Mouse (Mus musculus) lung, postnatal 10 days (tissue): ENCODE measurements around the gene Ndufaf8.

Source experiments
- DNase-seq: peaks from one replicate; pipeline ENCODE4 v3.0.0; 2021

Gene Ndufaf8

DNA sequence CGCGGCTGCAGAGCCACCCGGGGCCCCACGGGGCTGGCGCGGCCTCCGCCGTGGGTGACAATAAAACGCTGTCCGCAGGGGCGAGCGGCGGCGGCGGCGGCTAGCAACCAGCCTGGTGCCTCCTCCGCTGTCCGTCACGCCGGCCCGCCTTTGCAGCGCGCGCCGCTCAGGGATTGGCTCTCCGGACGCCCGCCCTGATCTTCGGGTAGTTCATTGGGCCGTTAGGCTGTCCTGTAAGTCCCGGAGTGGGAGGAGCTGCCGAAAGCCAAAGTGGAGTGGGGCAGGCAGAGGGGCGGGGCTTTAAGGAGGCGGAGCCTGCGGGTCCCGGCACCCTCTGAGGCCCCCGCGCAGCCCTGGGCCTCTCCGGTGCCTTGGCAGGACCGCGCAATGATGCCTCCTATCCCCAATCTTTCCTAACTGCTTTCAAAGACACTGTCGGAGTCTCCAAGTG, 12.0 kb upstream of the Ndufaf8 start, which contains the start of gene Cep131:
Cep131 (minus strand) TSS at position 126 of the 451 bp plus-strand sequence.
- DNase-seq, result peak; percentile 99

DNA sequence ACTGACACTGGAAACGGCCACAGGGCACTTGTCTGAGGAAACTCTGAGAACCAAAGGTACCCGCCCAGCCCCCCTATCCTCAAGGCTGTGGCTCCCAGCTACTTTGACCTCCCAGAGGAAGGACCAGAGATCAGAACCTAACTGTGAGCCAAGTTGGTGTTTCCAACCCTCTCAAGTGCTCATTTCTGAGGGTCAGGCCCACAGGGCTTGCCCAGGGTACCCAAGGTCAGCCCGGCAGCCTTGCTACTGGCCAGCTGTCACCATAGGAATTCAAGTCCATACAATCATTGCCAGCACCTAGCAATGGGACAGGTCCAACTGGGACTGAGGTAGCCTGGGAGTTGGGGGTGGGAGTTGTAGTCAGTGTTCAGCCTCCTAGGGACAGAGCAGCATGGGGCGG, 8.1 kb upstream of the Ndufaf8 start:
- no peak for DNase-seq

DNA sequence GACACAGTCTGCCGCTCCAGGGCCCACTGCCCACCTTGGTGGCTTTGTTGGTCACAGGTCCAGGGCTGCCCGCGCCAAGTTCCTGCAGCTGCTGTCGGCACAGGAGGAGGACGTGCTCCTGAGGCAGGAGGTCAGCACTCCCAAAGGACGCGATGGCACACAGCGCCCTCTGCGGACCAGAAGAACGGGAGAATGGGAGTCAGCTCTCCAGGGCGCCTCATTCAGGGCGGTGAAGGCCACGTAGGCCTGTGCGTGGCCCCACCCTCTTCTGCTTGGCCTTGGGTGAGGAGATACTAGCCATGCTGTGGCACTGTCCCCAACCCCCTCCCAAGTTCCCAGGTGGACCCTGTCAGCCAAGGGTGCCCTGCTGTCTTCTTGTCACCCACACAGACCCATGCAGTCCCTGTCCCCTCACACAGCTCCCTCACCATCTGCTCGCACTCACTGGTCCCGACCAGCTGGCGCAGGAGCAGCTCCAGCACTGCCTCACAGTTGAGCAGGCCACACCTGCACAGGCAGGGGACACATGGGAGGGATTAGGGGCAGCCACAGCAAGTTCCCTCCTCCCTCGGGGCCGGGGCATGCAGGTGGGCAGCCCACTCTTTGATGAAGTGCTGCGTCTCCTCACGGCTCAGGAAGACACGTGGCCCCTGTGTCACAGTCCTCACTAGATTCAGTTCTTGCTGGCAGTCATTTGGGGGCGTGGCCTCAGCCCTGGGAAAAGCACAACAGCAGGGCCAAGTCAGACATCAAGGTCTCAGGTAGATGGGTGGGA, 5.7 kb upstream of the Ndufaf8 start:
- DNase-seq, result no peak

DNA sequence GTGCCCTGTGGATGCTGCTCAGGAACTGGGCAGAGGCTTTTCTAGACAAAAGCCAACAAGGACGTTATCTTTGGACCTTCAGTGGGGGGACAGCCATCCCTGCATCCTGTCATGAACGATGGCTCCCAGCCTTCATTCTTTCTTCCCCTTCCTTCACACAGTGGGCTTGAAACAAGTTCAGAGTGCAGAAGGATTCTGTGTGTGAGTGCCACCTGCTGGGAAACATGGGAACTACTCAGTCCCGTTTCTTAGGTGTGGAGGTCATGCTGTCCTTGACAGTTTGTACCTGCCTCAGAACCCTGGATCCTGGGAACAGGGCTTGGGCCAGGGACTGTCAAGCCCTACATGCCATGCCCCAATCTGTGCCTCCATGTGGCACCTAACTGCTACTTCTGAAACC, 2.3 kb downstream of the Ndufaf8 start:
- DNase-seq, result peak; percentile 78

DNA sequence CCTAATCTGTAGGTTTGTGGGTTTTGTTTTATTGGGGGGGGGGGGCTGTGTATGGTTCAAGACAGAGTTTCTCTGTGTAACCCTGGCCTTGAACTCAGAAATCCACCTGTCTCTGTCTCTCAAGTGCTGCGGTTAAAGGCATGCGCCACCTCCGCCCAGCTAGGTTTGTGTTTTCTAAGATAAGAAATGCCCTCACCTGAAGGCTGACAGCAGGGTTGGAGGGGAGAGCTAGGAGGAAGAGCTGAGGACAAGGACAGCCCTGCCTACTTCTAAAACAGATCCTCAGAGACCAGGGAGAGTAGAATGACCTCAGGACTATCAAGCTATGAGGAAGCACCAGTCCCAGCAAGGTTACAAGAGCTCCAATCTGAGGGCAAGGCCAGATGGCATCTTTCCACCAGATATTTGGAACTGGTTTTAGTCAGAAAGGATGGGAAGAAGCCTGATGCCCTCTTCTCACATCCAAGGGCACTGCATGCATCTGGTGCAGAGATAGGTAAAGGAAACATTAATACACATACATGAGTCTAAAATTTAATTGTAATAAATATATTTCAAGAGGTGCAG, 4.8 kb downstream of the Ndufaf8 start:
- DNase-seq, result no peak

DNA sequence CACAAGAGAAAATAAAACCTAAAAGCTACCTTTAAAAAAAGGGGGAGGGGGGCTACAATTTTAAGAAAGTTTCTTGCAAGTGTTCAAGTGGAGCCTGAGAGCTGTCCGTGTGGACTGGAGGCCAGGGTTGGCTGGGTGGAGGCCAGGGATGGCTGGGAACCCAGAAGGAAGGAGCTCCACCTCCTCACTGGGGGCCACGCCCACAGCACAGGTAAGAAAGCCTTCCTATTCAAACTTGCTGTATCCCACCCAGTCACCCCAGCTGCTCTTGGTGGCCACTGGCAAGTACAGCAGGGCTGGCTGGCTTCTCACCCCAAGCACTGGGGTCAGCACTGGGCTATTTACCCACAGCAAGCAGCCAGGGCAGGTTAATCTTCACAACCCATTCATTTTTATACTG, 8.3 kb downstream of the Ndufaf8 start:
- no peak for DNase-seq

DNA sequence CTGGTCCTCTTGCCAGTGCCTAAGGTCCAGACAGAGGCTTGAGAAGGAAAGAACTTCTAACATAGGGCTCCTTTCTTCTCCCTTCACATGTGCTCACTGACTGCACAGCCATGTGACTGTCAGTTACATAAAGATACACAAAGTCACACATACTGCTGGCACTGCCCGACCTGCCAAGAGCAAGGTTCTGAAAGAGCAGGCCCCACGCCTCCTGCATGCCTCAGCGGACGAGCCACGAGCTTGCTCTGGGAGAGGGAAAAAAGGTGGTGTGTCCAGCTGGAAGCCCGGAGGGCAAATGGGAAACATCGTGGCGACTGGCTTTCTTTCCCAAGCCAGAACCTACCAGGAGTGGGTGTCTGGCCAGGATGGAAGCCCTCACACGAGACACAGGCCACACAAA, 9.1 kb downstream of the Ndufaf8 start:
- DNase-seq, result no peak

DNA sequence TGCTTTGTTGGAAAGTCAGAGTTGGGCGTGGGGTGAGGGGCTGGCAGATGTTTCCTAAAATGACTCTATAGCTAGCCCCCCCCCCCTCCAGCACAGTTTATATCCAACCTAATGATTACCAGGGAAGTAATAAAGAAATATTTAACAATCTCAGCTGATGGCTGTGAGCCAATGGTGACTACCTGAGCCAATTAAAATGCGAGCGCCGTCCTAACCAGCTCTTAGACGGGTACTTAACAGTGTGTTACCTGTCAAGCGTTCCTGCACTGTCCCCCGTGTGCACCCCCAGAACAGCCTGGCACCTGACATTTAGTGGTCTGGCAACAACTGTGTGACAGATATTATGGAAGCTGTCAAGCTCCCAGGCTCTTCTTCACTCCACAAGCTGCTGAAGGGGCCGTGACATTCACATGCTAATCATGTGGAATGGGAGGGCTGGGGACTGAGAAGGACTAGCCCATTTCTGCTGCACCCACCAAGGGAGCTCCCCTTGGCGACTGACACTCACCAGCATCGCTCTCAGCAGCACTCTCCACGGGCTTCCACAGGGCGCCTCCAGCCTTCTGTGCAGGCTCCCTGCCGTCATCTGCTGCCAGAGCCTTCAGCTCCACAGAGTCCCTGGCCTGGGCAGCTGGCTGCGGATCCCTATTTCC, 11.0 kb downstream of the Ndufaf8 start:
- no peak for DNase-seq

DNA sequence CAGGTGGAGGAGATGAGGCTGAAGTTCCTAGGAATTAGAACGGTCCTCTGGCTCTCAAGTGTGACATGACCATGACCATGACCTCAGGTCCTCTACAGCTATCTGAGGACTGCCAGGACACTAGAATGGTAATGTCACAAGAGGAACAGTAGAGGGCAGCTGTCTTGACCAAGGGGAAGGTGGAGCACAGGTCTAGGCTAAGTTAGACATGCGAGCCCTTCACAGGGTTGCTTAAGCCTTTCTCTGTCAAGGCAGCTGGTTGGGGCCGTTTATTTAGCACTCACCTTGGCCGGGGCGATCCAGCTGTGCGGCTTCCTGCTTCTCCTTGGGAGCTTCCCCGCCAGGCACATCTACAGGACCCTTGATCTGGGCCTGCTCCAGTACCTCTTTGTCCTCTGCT, 11.8 kb downstream of the Ndufaf8 start:
- DNase-seq, result no peak

DNA sequence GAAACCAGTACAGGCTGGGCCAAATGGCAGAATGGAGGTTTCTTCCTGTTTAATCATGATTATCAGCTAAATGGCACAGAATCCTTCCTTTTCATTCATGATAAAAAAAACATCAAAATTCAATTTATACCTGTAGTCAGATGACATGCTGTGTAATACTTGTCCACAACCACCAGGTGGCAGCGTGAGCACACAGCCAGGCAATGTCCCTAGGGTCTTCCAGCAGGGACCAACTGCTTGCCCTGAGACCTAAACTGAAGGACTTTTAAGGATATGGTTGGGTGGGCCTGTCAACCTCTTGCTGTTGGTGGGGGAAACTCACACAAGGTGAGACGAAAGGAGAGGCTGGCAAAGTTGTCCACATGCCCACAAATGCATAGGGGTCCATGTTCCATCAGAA, 12.3 kb downstream of the Ndufaf8 start:
- peak; percentile 65 for DNase-seq

DNA sequence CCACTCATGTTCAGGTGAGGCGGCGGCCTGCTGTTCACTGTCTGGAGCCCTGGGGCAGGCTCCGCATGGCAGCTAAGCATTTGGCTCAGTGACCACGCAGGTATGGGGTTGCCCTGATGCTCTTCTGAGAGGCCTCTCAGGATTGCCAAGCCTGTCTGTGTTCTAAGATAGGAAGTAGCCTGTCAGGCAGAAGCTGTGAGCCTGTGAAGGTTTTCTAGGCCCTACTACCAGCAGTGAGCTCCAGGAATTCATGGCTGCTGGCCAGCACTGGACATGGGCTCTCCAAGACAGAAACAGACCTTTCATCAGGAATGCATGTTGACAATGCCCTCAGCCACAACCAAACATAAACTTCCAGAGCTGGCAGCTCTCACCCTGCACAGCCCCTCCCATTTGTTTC, 13.4 kb downstream of the Ndufaf8 start:
- peak; percentile 76 for DNase-seq

DNA sequence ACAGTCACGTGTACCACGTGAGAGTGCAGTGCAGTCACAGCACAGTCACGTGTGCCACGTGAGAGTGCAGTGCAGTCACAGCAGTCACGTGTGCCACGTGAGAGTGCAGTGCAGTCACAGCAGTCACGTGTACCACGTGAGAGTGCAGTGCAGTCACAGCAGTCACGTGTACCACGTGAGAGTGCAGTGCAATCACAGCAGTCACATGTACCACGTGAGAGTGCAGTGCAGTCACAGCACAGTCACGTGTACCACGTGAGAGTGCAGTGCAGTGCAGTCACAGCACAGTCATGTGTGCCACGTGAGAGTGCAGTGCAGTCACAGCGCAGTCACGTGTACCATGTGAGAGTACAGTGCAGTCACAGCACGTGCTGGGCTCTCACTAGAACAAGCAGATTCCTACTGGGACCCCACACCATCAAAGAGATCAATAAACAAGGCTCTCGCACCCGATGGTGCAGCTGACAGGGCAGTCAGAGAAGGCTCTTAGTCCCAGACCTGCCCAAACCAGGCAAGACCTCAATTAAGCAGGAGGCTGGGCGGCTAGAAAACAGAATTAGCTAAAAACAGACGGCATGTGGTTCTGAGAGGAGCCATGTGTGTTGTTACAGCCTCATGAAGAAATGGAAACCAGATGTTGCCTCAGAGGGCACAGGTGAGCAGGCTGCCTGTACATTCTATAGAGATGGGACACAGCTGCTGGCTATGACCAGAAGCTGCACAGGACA, 15.9 kb downstream of the Ndufaf8 start:
- no peak for DNase-seq

DNA sequence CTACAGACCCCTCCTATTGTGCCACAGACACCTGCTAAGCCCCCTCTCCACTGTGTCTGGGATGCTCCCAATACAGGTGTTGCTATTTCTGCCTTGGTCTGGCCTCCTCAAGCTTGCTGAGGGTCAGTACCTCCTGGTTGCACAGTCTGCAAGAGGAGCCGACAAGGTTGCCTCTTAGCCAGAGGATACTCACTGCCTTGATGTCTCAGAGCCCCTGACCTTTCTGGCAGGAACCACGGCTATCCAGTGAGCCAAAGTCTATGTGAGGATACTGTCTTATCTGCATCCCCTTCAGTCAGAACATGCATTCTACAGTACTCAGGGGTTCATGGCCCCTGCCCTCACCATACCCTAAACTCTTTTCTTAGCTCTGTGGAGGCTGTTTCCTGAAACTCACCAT, 18.9 kb downstream of the Ndufaf8 start:
- no peak for DNase-seq

DNA sequence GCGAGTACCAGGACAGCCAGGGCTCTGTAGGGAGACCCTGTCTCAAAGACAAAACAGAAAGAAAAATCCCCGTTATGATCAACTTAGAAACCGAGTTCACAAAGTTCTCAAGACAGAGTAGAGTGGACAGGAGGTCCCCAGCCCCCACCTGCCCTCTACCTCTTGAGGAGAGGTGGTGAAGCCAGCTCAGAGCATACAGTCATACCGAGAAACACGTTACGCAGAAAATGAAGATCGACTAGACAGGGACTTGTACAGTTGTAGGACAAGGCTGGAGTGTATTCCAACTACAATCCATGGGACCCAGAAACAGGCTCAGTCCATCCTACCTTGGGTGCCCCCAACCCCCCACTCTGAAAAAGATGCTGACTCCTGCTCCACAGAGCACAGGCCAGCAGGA, 20.4 kb downstream of the Ndufaf8 start:
- DNase-seq, result no peak

DNA sequence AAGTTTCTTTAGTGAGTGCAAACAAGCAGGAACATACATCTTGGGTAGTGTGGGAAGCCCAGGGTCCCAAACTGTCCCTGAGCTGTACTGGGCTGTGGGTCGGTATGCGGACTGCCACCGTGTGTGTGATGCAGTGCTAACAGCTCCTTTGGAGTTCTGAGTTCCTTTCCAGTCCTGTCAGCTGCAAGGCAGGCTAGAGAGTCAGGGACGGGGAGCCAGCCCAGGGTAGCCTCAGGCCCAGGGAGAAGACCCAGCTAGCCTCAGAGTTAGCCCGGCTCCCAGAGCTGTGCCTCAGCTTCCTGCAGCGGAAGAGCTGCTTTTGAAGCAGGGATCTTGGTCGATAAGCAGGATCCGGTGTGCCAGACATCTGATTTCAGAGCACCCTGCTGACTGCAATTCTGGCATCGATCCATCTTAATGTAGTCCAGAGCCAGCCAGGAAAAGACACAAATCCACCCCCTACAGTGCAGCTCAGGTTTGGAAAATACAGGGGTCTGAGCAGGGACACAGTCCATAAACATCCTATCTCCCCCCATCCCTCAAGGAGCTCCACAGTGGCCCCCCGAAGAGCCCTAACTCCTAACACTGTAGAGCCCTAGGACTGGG, 21.3 kb downstream of the Ndufaf8 start:
- no peak for DNase-seq

DNA sequence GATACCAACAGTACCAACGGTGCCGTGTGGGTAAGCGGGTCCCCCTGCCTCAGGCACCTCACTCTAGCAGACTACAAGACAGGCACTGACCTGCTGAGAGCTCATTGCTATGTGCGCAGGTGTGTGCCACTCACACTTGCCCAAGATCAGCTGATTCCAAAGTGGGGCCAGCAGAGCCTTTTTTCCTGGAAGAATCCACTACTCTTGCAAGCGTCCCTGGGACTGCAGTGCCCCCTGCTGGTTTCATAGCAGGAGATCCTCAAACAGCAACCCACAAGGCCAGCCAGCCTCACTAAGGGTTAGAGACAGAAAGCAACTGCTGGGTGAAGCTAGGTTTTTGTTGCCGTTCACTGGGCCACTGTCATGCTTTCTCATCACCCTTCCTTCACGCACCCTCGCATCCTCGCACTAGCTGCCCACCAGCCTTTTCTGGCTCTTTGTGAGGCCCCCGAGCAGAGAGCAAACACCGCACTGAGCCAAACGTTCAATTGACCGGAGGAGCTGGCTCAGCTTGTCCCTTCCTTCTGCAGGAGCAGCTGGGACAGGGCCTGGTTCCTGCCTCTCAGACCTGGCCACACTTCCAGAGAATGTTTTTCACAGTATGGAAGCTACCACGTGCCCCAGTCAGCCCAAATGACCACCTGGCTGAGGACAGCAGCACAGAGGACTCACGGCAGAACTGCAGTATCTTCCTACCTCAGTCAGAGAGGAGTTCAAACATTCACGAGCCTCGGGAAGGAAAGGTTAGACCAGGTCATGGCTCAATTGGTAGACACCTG, 22.1 kb downstream of the Ndufaf8 start:
- peak; percentile 85 for DNase-seq

DNA sequence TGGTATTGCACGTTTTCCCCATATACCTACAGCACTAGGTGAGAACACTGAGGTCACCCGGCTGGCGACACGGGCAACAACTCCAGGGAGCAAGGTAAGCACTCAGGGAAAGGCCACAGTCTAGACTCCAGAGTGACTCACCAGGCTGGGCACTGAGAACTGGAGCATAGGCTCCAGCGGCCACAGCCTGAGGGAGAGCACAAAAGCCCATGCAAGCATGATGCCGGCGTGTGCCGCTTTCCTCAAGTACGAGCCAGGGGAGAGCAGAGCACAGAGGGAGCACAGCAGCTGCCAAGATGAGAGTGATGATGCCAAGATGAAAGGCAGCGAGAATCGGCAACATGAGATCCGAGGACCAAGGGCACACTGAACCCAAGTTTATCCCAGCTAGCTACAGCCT, 23.4 kb downstream of the Ndufaf8 start:
- no peak for DNase-seq

DNA sequence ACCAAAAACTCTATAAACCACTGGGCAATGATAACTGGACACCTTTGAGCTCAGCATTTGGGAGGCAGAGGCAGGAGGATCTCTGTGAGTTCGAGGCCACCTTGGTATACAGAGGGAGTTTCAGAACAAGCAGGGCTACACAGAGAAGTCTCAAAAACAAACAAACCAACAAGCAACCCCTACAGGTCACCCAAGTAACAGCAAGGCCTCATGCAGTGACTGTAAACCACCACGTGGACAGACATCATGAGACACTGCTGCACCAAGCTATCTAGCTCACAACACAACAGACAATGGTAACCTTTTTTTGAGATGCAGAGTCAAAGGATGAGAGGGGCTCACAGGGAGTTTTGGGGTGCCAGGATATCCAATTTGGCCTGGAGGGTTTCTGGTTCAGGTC, 28.1 kb downstream of the Ndufaf8 start:
- DNase-seq, result no peak

DNA sequence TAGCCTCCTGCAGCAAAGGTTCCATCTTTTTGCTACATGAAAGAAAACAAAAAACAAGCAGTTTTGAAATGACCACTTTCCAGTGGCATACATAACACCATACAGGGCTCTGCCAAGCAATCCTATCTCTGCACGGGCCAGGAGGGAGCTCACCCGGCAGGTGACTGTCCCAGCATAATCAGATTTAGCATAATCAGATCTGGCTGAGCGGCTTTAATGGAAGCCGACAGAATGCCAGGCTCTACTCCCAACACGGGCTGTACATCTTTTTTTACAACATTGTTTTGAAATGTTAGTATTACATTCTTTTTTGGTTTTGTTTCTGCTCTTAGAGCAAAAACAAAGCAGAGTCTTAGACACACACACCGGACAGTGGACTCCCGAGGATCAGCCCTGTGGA, 30.6 kb downstream of the Ndufaf8 start:
- no peak for DNase-seq

DNA sequence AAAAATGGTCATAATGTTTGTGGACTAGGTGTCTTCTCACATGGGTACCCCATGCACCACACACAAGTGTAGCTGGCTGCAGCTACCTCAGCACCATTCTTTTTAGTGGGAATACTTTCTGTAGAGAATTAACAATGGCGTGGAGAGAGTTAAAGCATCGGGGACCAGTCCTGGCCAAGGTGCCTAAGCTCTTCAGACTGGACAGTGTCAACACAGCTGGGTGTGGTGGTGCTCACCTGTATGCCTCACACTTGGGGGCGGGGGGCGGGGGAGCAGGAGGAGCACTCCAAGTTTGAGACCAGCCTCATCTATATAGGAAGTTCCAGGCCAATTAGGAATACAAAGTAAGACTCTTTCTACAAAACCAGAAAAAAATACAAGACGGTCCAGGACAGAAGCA, 35.4 kb downstream of the Ndufaf8 start:
- no peak for DNase-seq

DNA sequence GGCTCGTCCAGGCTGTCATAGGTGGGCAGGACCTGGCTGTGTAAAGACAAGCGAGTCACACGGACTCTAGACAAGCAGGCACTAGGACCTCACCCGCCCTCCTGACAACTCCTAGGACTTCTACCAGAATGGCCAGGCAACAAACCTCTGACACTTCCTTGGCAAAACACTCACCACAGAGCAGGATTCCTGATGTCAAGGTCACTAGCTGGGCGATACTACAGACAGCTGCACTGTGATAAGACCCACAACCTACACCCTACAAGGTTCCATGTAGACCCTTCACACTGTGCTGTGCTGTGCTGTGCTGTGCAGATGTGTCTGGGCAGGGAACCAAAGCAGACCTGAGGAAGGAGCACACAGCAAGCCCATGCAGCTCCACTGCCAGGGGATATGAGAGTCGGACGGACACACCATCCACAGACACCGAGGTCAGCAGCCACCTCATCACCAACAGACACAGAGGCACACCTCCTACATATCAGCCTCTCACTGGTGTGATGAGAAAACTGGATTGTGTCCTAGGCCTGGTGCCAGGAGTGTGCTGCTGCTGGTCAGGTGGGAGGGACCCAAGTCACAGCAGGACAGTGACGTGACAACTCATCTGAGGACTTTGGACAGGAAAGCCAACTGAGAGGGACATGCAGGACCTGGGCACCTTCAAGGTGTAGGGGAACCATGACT, 36.3 kb downstream of the Ndufaf8 start:
- no peak for DNase-seq

DNA sequence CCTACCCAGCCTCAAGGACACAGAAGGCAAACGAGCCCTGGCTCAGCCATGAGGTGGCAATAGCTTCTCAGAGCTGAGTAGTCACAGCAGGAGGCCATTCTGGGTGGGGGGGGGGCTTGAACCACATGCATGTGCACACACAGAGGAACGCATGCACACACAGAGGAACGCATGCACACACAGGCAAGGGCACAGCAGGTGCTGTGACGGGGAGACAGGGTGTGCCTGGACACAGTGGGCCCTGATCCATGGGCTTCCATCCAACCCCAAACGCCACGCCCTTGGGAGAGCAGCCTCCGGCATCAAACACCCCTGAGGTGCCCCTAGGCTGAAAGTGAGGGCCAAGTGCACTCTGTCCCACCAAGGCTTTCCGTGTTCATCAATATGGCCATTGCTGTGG, 37.5 kb downstream of the Ndufaf8 start:
- no peak for DNase-seq
